Mouse (Mus musculus): ENCODE data around the gene Shroom1.

The Shroom1 gene

GRCm38 (mm10) chr11:53479783-53480301 lies 22.8 kb downstream of the Shroom1 start, which contains the start of the genes Gm9945 and Sowaha:
TSS of gene Gm9945 (plus strand) at chr11:53480166.
TSS of gene Sowaha (minus strand) at chr11:53480274.
- no peak for DNase-seq (ENCODE audit: low spot score)

- no peak for DNase-seq (ENCODE audit: low spot score)
These were observed 24.2 kb downstream of the Shroom1 start for GRCm38 (mm10) chr11:53481088-53481730.

GRCm38 (mm10) chr11:53483159-53483891 lies 26.3 kb downstream of the Shroom1 start:
- no peak for DNase-seq (ENCODE audit: low spot score)

GRCm38 (mm10) chr11:53485719-53486118 lies 28.7 kb downstream of the Shroom1 start:
- no peak for DNase-seq (ENCODE audit: low spot score)

- no peak for DNase-seq (ENCODE audit: low spot score)
These were observed 29.3 kb downstream of the Shroom1 start for GRCm38 (mm10) chr11:53486351-53486750.

GRCm38 (mm10) chr11:53486822-53487594 lies 30.0 kb downstream of the Shroom1 start:
- no peak for DNase-seq (ENCODE audit: low spot score)

GRCm38 (mm10) chr11:53489007-53489406 lies 32.0 kb downstream of the Shroom1 start:
- no peak for DNase-seq (ENCODE audit: low spot score)

DNA sequence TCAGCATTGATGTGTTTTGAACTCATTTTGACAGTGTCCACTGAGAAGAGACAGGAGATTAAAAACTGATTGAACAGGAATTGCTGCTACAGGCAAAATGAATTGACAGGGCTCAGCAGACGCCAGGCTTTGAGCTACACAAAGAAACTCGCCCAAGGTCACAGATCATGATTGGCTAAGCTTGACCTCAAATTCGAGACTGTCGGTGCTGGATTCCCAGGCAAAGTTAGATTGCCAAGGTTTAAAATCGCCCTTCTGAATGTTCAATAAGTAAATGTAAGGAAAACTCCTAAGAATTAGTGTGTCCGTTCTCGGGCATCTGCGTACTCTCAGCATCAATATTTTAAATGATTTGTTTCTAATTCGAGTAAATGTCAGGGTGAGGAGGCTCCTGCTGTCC lies 32.4 kb downstream of the Shroom1 start:
- DNase-seq (ENCODE audit: low spot score): no peak

DNA sequence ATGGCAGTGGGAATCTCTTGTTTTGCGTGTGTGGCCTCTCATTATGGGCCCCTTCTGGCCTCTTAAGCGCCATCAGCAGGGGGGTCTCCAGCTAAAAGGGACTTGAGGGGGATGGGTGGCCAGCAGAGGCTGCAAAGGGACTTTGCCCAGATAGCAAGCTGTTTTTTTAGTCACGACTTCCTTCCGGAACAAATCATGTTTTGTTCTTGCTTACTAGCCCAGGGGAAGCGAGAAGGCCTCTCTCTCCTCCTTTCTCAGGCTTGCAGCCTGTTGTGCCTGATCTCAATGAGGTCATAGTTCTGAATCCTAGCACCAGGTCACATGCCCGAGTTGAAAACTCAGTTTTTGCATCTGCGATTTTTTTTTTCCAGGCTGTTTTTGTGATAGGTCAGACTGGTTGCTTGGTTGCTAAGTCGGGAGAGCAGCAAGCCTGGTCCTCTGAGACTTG lies 35.0 kb downstream of the Shroom1 start:
- DNase-seq (ENCODE audit: low spot score): no peak

- DNase-seq (ENCODE audit: low spot score): no peak
These were observed 36.4 kb downstream of the Shroom1 start for GRCm38 (mm10) chr11:53493243-53493955.

DNA sequence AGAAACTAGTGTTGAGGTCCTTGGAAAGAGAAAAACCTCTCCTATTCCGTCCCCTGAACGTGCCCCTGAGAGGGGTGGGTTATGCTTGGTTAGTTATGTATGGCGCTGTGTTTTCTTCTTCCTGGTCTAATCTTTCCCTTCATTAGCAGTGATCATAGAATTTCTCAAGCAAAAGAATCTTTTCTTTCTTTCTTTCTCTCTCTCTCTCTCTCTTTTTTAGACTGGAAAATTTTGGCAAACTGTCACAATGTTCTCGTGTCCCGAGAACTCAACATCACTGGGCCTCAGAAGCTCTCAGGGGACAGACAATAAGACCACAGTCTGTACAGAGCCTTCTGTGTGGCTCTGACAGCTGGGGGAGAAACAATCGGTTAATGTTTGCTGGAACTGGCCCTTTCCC lies 38.4 kb downstream of the Shroom1 start:
- DNase-seq (ENCODE audit: low spot score): no peak

- DNase-seq (ENCODE audit: low spot score): no peak
These were observed 39.9 kb downstream of the Shroom1 start for GRCm38 (mm10) chr11:53496946-53497345.

GRCm38 (mm10) chr11:53500569-53500968 lies 43.6 kb downstream of the Shroom1 start:
- DNase-seq (ENCODE audit: low spot score): no peak

- DNase-seq (ENCODE audit: low spot score): no peak
These were observed 45.2 kb downstream of the Shroom1 start for GRCm38 (mm10) chr11:53502039-53502765.

DNA sequence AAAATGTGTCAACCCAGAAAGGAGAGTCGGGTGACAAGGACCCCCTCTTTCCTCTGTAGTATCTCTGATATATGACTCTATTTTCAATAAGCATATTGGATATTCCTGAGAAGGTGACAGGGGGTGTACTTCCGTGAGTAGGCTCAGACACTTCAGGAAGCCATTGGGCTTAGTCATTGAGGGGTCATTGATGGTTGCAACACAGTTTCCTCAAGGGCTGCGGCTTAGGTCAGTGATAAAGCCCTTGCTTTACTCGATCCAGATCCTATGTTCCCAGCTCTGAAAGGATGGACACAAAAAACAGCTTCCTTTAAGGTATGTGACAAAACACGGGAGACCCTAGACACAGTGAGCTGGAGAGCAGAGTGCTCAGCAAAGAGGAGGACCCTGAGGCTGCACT lies 46.7 kb downstream of the Shroom1 start:
- no peak for DNase-seq (ENCODE audit: low spot score)

DNA sequence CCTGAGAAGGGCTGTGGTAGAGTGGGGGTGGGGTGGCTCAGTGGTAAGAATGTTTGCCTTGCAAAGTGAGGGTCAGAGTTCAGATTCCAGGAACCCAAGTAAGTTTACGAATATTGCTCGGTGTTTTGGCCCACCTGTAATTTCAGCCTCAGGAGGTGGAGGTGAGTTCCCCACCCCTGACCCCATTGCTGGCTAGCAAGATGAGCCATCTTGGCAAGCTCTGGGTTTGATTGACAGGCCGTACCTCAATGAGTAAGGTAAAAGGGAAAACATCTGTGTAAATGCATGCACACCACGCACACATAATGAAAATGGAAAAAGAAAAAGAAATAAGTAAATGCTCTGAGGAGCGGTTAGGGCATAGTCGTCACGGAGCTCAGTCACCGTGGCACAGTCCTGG lies 47.4 kb downstream of the Shroom1 start:
- DNase-seq (ENCODE audit: low spot score): no peak

- no peak for DNase-seq (ENCODE audit: low spot score)
These were observed 48.1 kb downstream of the Shroom1 start for GRCm38 (mm10) chr11:53505026-53505663.

DNA sequence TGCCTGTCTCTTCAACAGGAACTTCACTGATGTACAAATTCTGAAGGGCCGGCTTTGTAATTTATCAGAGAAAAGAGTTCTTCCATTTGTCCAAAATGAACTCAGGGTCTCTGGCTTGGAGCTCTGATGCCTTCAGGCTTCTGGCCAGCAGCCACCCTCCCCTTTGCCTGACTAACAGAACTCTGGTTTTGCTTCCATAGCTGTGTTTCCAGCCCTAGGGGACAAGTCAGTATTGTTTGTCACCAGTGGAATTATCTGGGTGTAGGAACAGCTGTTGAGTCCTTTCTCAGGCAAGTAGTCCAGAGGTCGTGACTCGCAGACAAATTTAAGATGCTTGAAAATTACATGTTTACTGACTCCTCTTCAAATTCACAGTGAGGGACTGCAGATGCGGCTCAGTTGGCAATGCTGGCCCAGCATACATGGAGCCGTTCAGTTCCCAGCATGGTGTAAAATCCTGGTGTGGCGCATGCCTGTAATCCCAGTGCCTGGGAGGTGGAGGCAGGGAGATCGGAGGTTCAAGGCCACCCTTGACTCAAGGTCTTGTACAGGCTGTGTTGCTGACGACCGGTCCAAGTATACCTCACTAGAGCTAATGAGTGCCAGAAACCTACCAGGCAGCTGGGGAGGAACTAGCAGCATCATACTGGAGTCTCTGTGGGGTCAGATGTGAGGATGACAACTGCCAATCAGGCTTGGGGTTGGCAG lies 50.2 kb downstream of the Shroom1 start:
- no peak for DNase-seq (ENCODE audit: low spot score)

- DNase-seq (ENCODE audit: low spot score): no peak
These were observed 51.1 kb downstream of the Shroom1 start for GRCm38 (mm10) chr11:53508152-53508551.

DNA sequence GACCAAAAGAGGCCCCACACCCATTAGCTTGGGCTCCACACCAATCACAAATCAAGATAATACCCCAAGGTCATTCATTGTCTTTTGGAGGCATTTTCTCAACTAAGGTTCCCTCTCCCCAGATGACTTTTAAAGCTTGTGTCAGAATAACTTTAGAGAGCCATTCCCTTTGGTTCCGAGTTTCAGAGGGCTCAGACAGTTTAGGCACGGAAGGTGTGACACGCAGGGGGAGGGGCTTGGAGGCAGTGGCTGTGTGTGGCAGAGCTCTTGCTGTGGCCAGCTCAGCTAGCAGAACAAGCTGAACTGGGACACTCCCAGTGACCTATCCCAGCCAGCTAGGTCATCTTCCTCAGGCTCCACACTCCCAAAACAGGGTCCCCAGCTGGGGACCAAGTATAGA lies 51.6 kb downstream of the Shroom1 start:
- DNase-seq (ENCODE audit: low spot score): no peak

Measured in ovary, postnatal 14 days (tissue).